Mouse (Mus musculus): ENCODE data around the gene Mgst1. TPM values are rescaled to one million over a fixed set of nuclear protein-coding genes. Genes with fewer than 3 reads are reported as not detected.

Gene Mgst1
- polyA plus RNA-seq, 1 experiment from 2014 or later, result 65.1 TPM

DNA sequence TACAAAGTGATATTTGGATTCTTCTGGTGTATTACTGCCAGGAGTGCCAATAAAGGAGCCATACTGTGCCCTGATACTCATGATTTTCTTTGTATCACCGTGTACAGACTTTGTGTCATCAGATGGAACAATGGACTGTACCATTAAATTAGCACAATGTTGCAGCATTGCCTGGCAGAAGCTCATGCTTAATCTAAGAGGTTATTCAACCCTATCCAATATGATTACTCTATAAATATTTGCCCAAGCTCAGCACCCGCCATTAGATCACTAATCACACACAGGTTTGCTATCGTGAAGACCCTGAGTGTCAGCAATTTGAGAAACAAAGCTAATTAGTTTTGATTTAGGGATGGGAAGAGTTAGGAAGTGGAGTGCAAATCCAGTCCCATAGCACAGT lies 9.6 kb upstream of the Mgst1 start:
- H3K9ac ChIP-seq (ENCODE audit: low read depth, low read length), result no peak overlapping the region
- peaks cover 2% of the 10 kb centered on the region; the same call in 1 of the 2 replicates for H3K4me1 ChIP-seq (ENCODE audit: control insufficient read depth, insufficient read depth, low read length)
- no peaks in the 10 kb centered on the region for H3K9me3 ChIP-seq (replicated peaks; ENCODE audit: control insufficient read depth, low read length, poor library complexity, severe bottlenecking)
- no peaks in the 10 kb centered on the region for H3K27me3 ChIP-seq (ENCODE audit: control insufficient read depth, insufficient read depth, low read depth, low read length)
- WGBS, result 61% methylated on average over 3 of the region's 3 CpGs
- no peak overlapping the region for H3K4me3 ChIP-seq (ENCODE audit: low read depth, low read length)
- no peak overlapping the region for H3K27ac ChIP-seq (ENCODE audit: low read length)
- no peaks in the 10 kb centered on the region for H3K36me3 ChIP-seq (ENCODE audit: control insufficient read depth, insufficient read depth, low read length)
- no peak for ATAC-seq
- no peak overlapping the region for H3K4me2 ChIP-seq (ENCODE audit: low read length)

DNA sequence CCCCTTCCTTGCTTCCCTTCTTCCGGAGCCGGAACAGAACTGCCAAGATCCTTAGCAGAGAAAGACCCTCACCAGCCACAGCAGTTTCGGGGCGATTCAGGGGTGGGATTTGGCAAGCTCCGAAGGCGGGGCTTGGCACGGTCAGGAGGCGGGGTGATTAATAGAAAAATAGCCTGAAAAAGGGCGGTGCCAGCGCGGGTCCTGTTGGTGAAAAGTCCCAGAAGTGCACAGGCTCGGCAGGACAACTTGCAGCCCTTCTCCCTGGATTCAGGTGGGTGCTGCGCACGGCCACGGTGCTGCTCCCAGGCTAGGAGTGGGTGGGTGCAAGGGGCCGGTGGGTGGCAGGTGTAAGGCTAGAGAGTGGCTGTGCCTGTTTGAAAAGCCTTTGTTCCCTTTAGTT lies 220 bp downstream of the Mgst1 start:
- Histone ChIP-seq H3K9me3 (replicated peaks; ENCODE audit: control insufficient read depth, low read length, poor library complexity, severe bottlenecking) (no peaks in the 10 kb centered on the region), H3K27ac (ENCODE audit: low read length) (no peak overlapping the region), H3K27me3 (ENCODE audit: control insufficient read depth, insufficient read depth, low read depth, low read length) (no peaks in the 10 kb centered on the region), H3K9ac (ENCODE audit: low read depth, low read length) (peak overlapping the region; percentile 64), H3K36me3 (ENCODE audit: control insufficient read depth, insufficient read depth, low read length) (no peaks in the 10 kb centered on the region), H3K4me2 (ENCODE audit: low read length) (peak overlapping the region; percentile 85), H3K4me3 (ENCODE audit: low read depth, low read length) (peak overlapping the region; percentile 44), H3K4me1 (ENCODE audit: control insufficient read depth, insufficient read depth, low read length) (peaks cover 9% of the 10 kb centered on the region)
- WGBS, result under 1% methylated on average over 16 of the region's 16 CpGs
- ATAC-seq, result peak; percentile 77

DNA sequence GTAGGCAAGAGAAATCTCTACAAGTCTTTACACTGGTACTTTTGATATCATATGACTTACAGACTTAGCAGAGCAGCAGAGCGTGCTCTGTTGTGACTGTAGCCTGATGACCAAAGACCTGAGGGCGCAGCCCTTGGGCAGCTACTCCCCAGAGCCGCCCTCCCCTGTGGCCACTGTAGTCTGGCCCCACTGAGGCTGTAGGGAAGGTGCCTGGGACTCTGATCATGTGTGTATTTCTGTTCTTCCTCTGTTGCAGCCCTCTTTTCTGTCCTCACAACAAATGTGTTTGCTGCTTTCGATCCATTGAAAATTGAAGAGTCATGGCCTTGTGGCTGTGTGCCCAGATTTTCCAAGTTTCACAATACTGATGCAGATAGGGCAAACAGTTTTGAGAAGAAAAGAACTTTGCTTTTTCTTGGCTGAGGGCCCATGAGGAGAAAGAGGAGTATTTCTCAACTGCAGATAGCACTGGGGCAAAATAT lies 1.0 kb downstream of the Mgst1 start:
- no peak overlapping the region for H3K9ac ChIP-seq (ENCODE audit: low read depth, low read length)
- H3K27ac ChIP-seq (ENCODE audit: low read length), result no peak overlapping the region
- H3K4me2 ChIP-seq (ENCODE audit: low read length), result peak overlapping the region; percentile 85
- H3K27me3 ChIP-seq (ENCODE audit: control insufficient read depth, insufficient read depth, low read depth, low read length), result no peaks in the 10 kb centered on the region
- no peaks in the 10 kb centered on the region for H3K36me3 ChIP-seq (ENCODE audit: control insufficient read depth, insufficient read depth, low read length)
- H3K4me1 ChIP-seq (ENCODE audit: control insufficient read depth, insufficient read depth, low read length), result peaks cover 9% of the 10 kb centered on the region
- ATAC-seq, result peak; percentile 67
- no peaks in the 10 kb centered on the region for H3K9me3 ChIP-seq (replicated peaks; ENCODE audit: control insufficient read depth, low read length, poor library complexity, severe bottlenecking)
- WGBS, result 37% methylated on average over 4 of the region's 4 CpGs
- H3K4me3 ChIP-seq (ENCODE audit: low read depth, low read length), result peak overlapping the region; percentile 44

DNA sequence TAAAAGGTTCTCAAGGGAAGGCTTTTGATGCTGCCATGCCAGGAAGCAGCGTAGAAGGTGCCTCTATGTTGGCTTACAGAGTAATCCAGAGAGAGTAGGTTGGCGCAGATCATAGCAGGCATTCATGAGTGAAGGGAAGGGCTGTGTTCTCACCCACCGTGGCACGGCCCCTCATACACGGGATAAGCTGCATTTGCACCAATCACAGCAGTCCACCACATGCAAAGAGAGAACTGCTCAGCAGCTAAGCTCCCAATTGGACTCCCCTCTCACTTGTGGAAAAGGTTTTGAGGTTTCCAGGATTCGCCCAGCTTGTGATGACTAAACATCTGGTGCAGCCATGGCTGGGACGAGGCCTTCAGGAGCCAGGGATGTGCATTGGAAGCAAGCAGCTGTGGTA lies 2.5 kb downstream of the Mgst1 start:
- H3K9me3 ChIP-seq (replicated peaks; ENCODE audit: control insufficient read depth, low read length, poor library complexity, severe bottlenecking), result no peaks in the 10 kb centered on the region
- WGBS, result 88% methylated on average over 7 of the region's 7 CpGs
- H3K4me2 ChIP-seq (ENCODE audit: low read length), result no peak overlapping the region
- no peak overlapping the region for H3K4me3 ChIP-seq (ENCODE audit: low read depth, low read length)
- no peaks in the 10 kb centered on the region for H3K36me3 ChIP-seq (ENCODE audit: control insufficient read depth, insufficient read depth, low read length)
- H3K9ac ChIP-seq (ENCODE audit: low read depth, low read length), result no peak overlapping the region
- H3K4me1 ChIP-seq (ENCODE audit: control insufficient read depth, insufficient read depth, low read length), result peaks cover 9% of the 10 kb centered on the region
- no peak overlapping the region for H3K27ac ChIP-seq (ENCODE audit: low read length)
- H3K27me3 ChIP-seq (ENCODE audit: control insufficient read depth, insufficient read depth, low read depth, low read length), result no peaks in the 10 kb centered on the region
- ATAC-seq, result no peak

DNA sequence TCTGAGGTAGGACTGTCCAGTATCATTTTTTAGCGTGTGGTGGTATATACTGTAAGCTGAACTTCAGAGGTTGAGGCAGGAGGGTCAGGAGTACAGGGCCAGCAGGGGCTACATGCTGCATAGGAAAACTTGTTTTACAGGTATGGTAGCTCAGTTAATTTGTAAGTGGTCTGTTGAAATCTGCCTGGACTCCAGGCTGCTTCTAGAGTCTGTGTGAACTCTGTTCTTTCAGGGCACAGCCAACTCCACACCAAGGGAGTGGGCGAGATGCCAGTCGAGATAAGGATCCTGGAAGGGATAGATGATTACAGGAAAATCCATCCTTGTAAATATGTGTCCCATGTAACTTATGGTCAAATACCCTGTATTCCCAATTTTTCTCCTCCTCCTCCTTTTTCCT lies 3.3 kb downstream of the Mgst1 start:
- Histone ChIP-seq H3K4me1 (ENCODE audit: control insufficient read depth, insufficient read depth, low read length) (peaks cover 9% of the 10 kb centered on the region), H3K27me3 (ENCODE audit: control insufficient read depth, insufficient read depth, low read depth, low read length) (no peaks in the 10 kb centered on the region), H3K4me2 (ENCODE audit: low read length) (no peak overlapping the region), H3K9me3 (replicated peaks; ENCODE audit: control insufficient read depth, low read length, poor library complexity, severe bottlenecking) (no peaks in the 10 kb centered on the region), H3K27ac (ENCODE audit: low read length) (no peak overlapping the region), H3K9ac (ENCODE audit: low read depth, low read length) (no peak overlapping the region), H3K36me3 (ENCODE audit: control insufficient read depth, insufficient read depth, low read length) (no peaks in the 10 kb centered on the region), H3K4me3 (ENCODE audit: low read depth, low read length) (no peak overlapping the region)
- WGBS, result 94% methylated on average over 3 of the region's 3 CpGs
- no peak for ATAC-seq

DNA sequence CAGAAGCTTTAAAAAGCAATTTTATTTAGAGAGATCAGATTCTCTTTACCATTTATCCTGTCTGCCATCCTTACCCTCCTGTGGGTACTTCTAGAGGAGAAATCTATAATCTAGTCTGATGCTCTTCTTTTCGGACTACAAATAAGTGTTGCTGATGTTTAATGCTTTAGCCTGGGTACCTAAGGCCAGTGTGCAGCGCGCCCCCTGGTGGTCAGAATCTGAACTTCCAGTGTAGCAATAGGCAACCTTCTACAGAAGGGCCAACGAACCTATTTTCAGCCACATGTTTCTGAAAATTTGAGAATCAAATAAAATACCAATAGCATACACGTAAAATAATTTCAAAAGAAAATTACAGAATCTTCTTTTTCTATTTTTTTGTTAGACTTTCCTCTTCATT lies 13.0 kb downstream of the Mgst1 start:
- Histone ChIP-seq H3K27ac (ENCODE audit: low read length) (no peak overlapping the region), H3K36me3 (ENCODE audit: control insufficient read depth, insufficient read depth, low read length) (no peaks in the 10 kb centered on the region), H3K4me1 (ENCODE audit: control insufficient read depth, insufficient read depth, low read length) (no peaks in the 10 kb centered on the region), H3K9me3 (replicated peaks; ENCODE audit: control insufficient read depth, low read length, poor library complexity, severe bottlenecking) (peaks cover 4% of the 10 kb centered on the region; the same call in 1 of the 2 replicates), H3K4me3 (ENCODE audit: low read depth, low read length) (no peak overlapping the region), H3K4me2 (ENCODE audit: low read length) (no peak overlapping the region), H3K9ac (ENCODE audit: low read depth, low read length) (no peak overlapping the region), H3K27me3 (ENCODE audit: control insufficient read depth, insufficient read depth, low read depth, low read length) (no peaks in the 10 kb centered on the region)
- no peak for ATAC-seq
- WGBS, result 29% methylated on average over 5 of the region's 5 CpGs

DNA sequence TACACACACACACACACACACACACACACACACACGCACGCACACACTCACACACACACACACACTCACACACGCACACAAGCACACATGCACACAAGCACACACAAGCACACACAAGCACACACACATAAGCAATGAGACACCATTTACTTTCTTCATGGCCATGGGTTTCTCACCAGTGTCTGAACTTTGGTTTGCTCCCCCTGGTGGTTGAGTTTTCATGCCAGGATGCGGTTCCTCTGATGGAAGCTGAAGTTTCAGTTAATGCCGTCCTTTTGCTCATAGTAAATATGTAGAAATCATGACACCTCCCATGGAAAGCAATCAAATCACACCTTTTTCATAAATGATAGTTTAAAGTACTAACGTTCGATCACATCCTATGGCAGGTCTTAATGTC lies 23.8 kb downstream of the Mgst1 start:
- 86% methylated on average over 7 of the region's 7 CpGs for WGBS
- ATAC-seq, result no peak
- H3K4me3 ChIP-seq (ENCODE audit: low read depth, low read length), result no peak overlapping the region
- H3K36me3 ChIP-seq (ENCODE audit: control insufficient read depth, insufficient read depth, low read length), result no peaks in the 10 kb centered on the region
- no peak overlapping the region for H3K4me2 ChIP-seq (ENCODE audit: low read length)
- H3K27ac ChIP-seq (ENCODE audit: low read length), result no peak overlapping the region
- no peaks in the 10 kb centered on the region for H3K4me1 ChIP-seq (ENCODE audit: control insufficient read depth, insufficient read depth, low read length)
- no peaks in the 10 kb centered on the region for H3K27me3 ChIP-seq (ENCODE audit: control insufficient read depth, insufficient read depth, low read depth, low read length)
- no peak overlapping the region for H3K9ac ChIP-seq (ENCODE audit: low read depth, low read length)
- H3K9me3 ChIP-seq (replicated peaks; ENCODE audit: control insufficient read depth, low read length, poor library complexity, severe bottlenecking), result no peaks in the 10 kb centered on the region

DNA sequence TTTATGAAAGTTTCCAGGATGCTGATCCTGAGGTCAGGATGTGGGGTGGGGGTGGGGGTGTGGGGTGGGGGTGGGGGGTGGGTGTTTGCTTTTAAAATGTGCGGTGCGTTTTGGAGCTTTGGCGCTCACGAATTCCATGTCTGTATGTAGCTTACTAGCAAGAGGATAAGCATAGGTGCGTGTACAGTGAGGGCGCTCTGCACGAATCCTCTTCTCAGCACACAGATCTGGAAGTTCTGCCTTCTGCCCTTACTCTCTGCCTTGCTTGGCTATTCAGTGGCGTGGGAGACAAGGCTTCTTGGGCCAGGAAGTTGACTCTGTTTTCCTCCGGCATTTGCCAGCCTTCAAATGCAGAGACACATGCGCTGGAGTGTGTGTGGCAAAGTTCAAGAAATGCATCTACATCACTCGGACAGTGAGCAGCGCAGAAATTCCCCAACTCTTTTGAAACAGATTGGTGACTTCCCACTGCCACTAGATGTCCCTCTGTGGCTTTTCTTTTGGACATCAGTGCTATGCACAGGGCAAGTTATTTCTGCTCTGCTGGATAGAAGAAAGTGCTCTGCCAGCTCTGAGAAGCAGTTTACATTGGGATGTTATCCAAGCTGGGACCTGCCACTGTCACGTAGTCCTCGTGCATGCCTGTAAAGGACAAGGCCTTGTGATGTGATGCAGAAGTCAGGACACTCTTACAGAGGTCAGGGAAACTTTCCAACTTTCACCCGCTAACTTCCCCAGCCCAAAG lies 31.5 kb downstream of the Mgst1 start:
- Histone ChIP-seq H3K4me2 (ENCODE audit: low read length) (no peak overlapping the region), H3K9me3 (replicated peaks; ENCODE audit: control insufficient read depth, low read length, poor library complexity, severe bottlenecking) (no peaks in the 10 kb centered on the region), H3K4me1 (ENCODE audit: control insufficient read depth, insufficient read depth, low read length) (no peaks in the 10 kb centered on the region), H3K9ac (ENCODE audit: low read depth, low read length) (no peak overlapping the region), H3K27ac (ENCODE audit: low read length) (no peak overlapping the region), H3K4me3 (ENCODE audit: low read depth, low read length) (no peak overlapping the region), H3K36me3 (ENCODE audit: control insufficient read depth, insufficient read depth, low read length) (no peaks in the 10 kb centered on the region), H3K27me3 (ENCODE audit: control insufficient read depth, insufficient read depth, low read depth, low read length) (no peaks in the 10 kb centered on the region)
- ATAC-seq, result peak; percentile 85
- 66% methylated on average over 15 of the region's 15 CpGs for WGBS
